In genomic region chr2:166471257-166471753, GRCm38 (mm10) we compare ENCODE assay signal across 11 mouse cellular contexts.
DNase-seq lines count a peak whose midpoint lies in the region; ATAC-seq and TF ChIP-seq lines count a peak whose summit lies in the region.
"Had no signal": no experiment of that assay in that cellular context is flagged by ENCODE, and none has a peak within 500 bp of the region (broad histone marks: within the 10 kb centered on the region; RNA-seq: fewer than 3 reads in every experiment).

No protein-coding gene starts in this region.

- H3K4me3 ChIP-seq in gastrocnemius, adult 2 months = no peak overlapping the region
- no peak overlapping the region for H3K4me3 ChIP-seq in neural tube, embryonic 13.5 days
- H3K4me3 ChIP-seq in hindbrain, embryonic 14.5 days (replicated peaks; ENCODE audit: low read length) = no peak overlapping the region
- H3K4me3 ChIP-seq in neural tube, embryonic 14.5 days (ENCODE audit: low read depth, low read length) = no peak overlapping the region
- H3K4me3 ChIP-seq: left cerebral cortex, adult 2 months had no signal

- WGBS in neural tube, embryonic 13.5 days = 66% methylated on average over 6 of the region's 6 CpGs
- 45% methylated on average over 6 of the region's 6 CpGs for WGBS in hindbrain, embryonic 14.5 days
- 53% methylated on average over 6 of the region's 6 CpGs for WGBS in neural tube, embryonic 14.5 days

- peak; percentile 84 for ATAC-seq in neural tube, embryonic 13.5 days (ENCODE audit: low read depth)
- peak; percentile 72; the same call in 1 of the 2 replicates for ATAC-seq in hindbrain, embryonic 14.5 days (ENCODE audit: low FRiP score)
- ATAC-seq in neural tube, embryonic 14.5 days (ENCODE audit: low read depth) = peak; percentile 77; the same call in 1 of the 2 replicates
- ATAC-seq: Patski had no signal

- H3K36me3 ChIP-seq in neural tube, embryonic 13.5 days = no peaks in the 10 kb centered on the region
- no peaks in the 10 kb centered on the region for H3K36me3 ChIP-seq in hindbrain, embryonic 14.5 days (replicated peaks; ENCODE audit: control insufficient read depth, insufficient read depth)
- H3K36me3 ChIP-seq in neural tube, embryonic 14.5 days (ENCODE audit: control insufficient read depth, insufficient read depth, low read length) = no peaks in the 10 kb centered on the region

- DNase-seq in gastrocnemius, adult 2 months = no peak
- no peak for DNase-seq in gastrocnemius, postnatal 4 days (ENCODE audit: low spot score in 2 of 2)
- DNase-seq in neural tube, embryonic 10.5 days (ENCODE audit: extremely low spot score, low spot score) = no peak
- DNase-seq in hindbrain, embryonic 14.5 days (ENCODE audit: low spot score) = peak; percentile 76
- DNase-seq in thymus, postnatal 0 days (ENCODE audit: low spot score) = no peak
- no peak for DNase-seq in kidney, postnatal 36 days
- DNase-seq: right cerebral cortex, postnatal 25 days had no signal

- H3K9me3 ChIP-seq in neural tube, embryonic 13.5 days = no peaks in the 10 kb centered on the region
- no peaks in the 10 kb centered on the region for H3K9me3 ChIP-seq in hindbrain, embryonic 14.5 days (ENCODE audit: control insufficient read depth, low read length)
- no peaks in the 10 kb centered on the region for H3K9me3 ChIP-seq in neural tube, embryonic 14.5 days (ENCODE audit: control insufficient read depth, low read length)

- no peak overlapping the region for H3K4me2 ChIP-seq in neural tube, embryonic 13.5 days
- H3K4me2 ChIP-seq in hindbrain, embryonic 14.5 days (replicated peaks) = no peak overlapping the region
- no peak overlapping the region for H3K4me2 ChIP-seq in neural tube, embryonic 14.5 days (ENCODE audit: low read depth, low read length)

- no peak overlapping the region for H3K9ac ChIP-seq in neural tube, embryonic 13.5 days
- no peak overlapping the region for H3K9ac ChIP-seq in hindbrain, embryonic 14.5 days
- H3K9ac ChIP-seq in neural tube, embryonic 14.5 days (replicated peaks; ENCODE audit: low read depth, low read length) = no peak overlapping the region

- H3K4me1 ChIP-seq in neural tube, embryonic 13.5 days (replicated peaks) = peaks cover 36% of the 10 kb centered on the region
- H3K4me1 ChIP-seq in hindbrain, embryonic 14.5 days (replicated peaks; ENCODE audit: control insufficient read depth, insufficient read depth, low read length) = peaks cover 15% of the 10 kb centered on the region
- H3K4me1 ChIP-seq in neural tube, embryonic 14.5 days (ENCODE audit: control insufficient read depth, insufficient read depth, low read length) = peaks cover 8% of the 10 kb centered on the region

- no peak for TF ChIP-seq CTCF in gastrocnemius, adult 2 months (IDR thresholded peaks at IDR 0.05)

- H3K27me3 ChIP-seq in neural tube, embryonic 13.5 days = no peaks in the 10 kb centered on the region
- no peaks in the 10 kb centered on the region for H3K27me3 ChIP-seq in hindbrain, embryonic 14.5 days (ENCODE audit: control insufficient read depth, insufficient read depth, low read length)
- H3K27me3 ChIP-seq in neural tube, embryonic 14.5 days (ENCODE audit: control insufficient read depth, insufficient read depth, low read length) = no peaks in the 10 kb centered on the region
- H3K27me3 ChIP-seq: Patski had no signal

- H3K27ac ChIP-seq in gastrocnemius, adult 2 months = peak overlapping the region; percentile 32
- peak overlapping the region; percentile 68; the same call in 1 of the 2 replicates for H3K27ac ChIP-seq in neural tube, embryonic 13.5 days (replicated peaks)
- H3K27ac ChIP-seq in hindbrain, embryonic 14.5 days = 0 out of 2 replicates have a peak overlapping the region, but pooled peaks have one; percentile 23
- no peak overlapping the region for H3K27ac ChIP-seq in neural tube, embryonic 14.5 days (ENCODE audit: low read depth, low read length)
- H3K27ac ChIP-seq: left cerebral cortex, adult 2 months had no signal

- intact Hi-C loops in gastrocnemius, adult 2 months (cut with DNase I) = no loop called here
